Mouse (Mus musculus) embryo, embryonic 10.5 days (tissue): ENCODE results near the gene Gm960.

Source experiments
- DNase-seq: peaks from one replicate; pipeline ENCODE4 v3.0.0-alpha.2; 2015; ENCODE audit warnings: low spot score

Gene Gm960

GRCm38 (mm10) chr19:4623419-4623818 is 75.0 kb downstream of the Gm960 start:
- no peak for DNase-seq

GRCm38 (mm10) chr19:4622780-4623179 is 75.7 kb downstream of the Gm960 start:
- DNase-seq, result no peak

- no peak for DNase-seq
These were observed 77.7 kb downstream of the Gm960 start for GRCm38 (mm10) chr19:4620721-4621120.

- DNase-seq, result no peak
These were observed 79.0 kb downstream of the Gm960 start for GRCm38 (mm10) chr19:4619461-4619860.

- peak; percentile 60 for DNase-seq
These were observed 80.3 kb downstream of the Gm960 start for GRCm38 (mm10) chr19:4618183-4618582.

- no peak for DNase-seq
These were observed 81.9 kb downstream of the Gm960 start for GRCm38 (mm10) chr19:4616546-4616945.

- DNase-seq, result peak; percentile 95
These were observed 83.0 kb downstream of the Gm960 start, which contains the start of gene Lrfn4 for GRCm38 (mm10) chr19:4615151-4616093. Lrfn4 (minus strand) TSS chr19:4615667.

GRCm38 (mm10) chr19:4614305-4615150 is 83.9 kb downstream of the Gm960 start:
- peak; percentile 69 for DNase-seq

GRCm38 (mm10) chr19:4613464-4614304 is 84.8 kb downstream of the Gm960 start:
- no peak for DNase-seq

- no peak for DNase-seq
These were observed 86.1 kb downstream of the Gm960 start for GRCm38 (mm10) chr19:4612181-4612961.

- DNase-seq, result no peak
These were observed 88.4 kb downstream of the Gm960 start for GRCm38 (mm10) chr19:4610109-4610508.

GRCm38 (mm10) chr19:4608511-4608910 is 90.0 kb downstream of the Gm960 start:
- no peak for DNase-seq

GRCm38 (mm10) chr19:4607406-4607805 is 91.1 kb downstream of the Gm960 start:
- no peak for DNase-seq

GRCm38 (mm10) chr19:4605654-4606053 is 92.8 kb downstream of the Gm960 start:
- no peak for DNase-seq

GRCm38 (mm10) chr19:4603801-4604723 is 94.4 kb downstream of the Gm960 start:
- DNase-seq, result peak; percentile 66

- no peak for DNase-seq
These were observed 96.0 kb downstream of the Gm960 start for GRCm38 (mm10) chr19:4602459-4602858.

- DNase-seq, result no peak
These were observed 102.4 kb downstream of the Gm960 start for GRCm38 (mm10) chr19:4596071-4596470.

GRCm38 (mm10) chr19:4593792-4594522 is 104.5 kb downstream of the Gm960 start:
- no peak for DNase-seq

- no peak for DNase-seq
These were observed 108.4 kb downstream of the Gm960 start for GRCm38 (mm10) chr19:4590025-4590424.
